Mouse (Mus musculus): ENCODE measurements around the gene Tas2r118. TPM values are rescaled to one million over a fixed set of nuclear protein-coding genes. Genes with fewer than 3 reads are reported as not detected.
A peak's percentile ranks its signal among the peaks of the same experiment; 100 is the strongest.

Gene Tas2r118
- polyA plus RNA-seq (2015; fragmentation: Nextera tagmentation; extraction: Ambion mirVana), result not detected in 2 replicates

GRCm38 (mm10) chr6:23969960-23970359 lies at the start of gene Tas2r118:
TSS of gene Tas2r118 (minus strand) at chr6:23970060.
- 95% methylated on average over 5 of the region's 5 CpGs for WGBS

DNA sequence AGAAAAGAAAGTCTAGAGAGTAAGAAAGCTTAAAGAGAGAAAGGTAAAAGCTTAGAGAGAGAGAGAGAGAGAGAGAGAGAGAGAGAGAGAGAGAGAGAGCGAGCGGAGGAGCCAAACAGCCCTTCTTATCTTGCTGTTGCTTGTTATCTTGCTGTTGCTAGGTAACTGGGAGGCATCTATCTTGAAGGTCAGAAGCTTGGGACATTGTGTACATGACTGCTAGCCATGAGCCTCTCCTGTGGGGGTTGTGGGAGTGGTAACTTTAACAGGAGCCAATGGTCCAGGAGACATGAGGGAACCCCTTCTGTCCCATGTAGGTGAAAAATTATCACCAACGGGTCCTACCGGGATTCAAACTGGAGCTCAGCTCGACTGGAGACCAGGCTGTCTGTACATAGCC lies 48.5 kb upstream of the Tas2r118 start:
- H3K4me2 ChIP-seq (replicated peaks), result no peak overlapping the region
- H3K4me3 ChIP-seq (replicated peaks), result no peak overlapping the region
- no peaks in the 10 kb centered on the region for H3K36me3 ChIP-seq
- H3K4me1 ChIP-seq (replicated peaks), result no peaks in the 10 kb centered on the region
- WGBS, result 86% methylated on average over 5 of the region's 5 CpGs
- H3K9ac ChIP-seq (replicated peaks), result no peak overlapping the region
- ATAC-seq, result no peak
- no peaks in the 10 kb centered on the region for H3K27me3 ChIP-seq
- H3K9me3 ChIP-seq, result peaks cover 3% of the 10 kb centered on the region; the same call in 1 of the 2 replicates
- H3K27ac ChIP-seq, result no peak overlapping the region

More at GRCm38 (mm10) chr6:23969960-23970359, at the start of gene Tas2r118:
- Histone ChIP-seq H3K9me3 (no peaks in the 10 kb centered on the region), H3K27me3 (no peaks in the 10 kb centered on the region), H3K4me3 (replicated peaks) (no peak within 1 kb of the TSS), H3K36me3 (no peaks in the 10 kb centered on the region), H3K9ac (replicated peaks) (no peak within 1 kb of the TSS), H3K4me2 (replicated peaks) (no peak within 1 kb of the TSS), H3K27ac (no peak within 1 kb of the TSS), H3K4me1 (replicated peaks) (no peaks in the 10 kb centered on the region)
- no peak for ATAC-seq

- ATAC-seq, result no peak
- Histone ChIP-seq H3K27ac (no peak overlapping the region), H3K36me3 (no peaks in the 10 kb centered on the region), H3K4me2 (replicated peaks) (no peak overlapping the region), H3K9ac (replicated peaks) (no peak overlapping the region), H3K4me3 (replicated peaks) (no peak overlapping the region), H3K27me3 (no peaks in the 10 kb centered on the region), H3K4me1 (replicated peaks) (no peaks in the 10 kb centered on the region), H3K9me3 (no peaks in the 10 kb centered on the region)
- 85% methylated on average over 2 of the region's 2 CpGs for WGBS
These were observed 23.4 kb upstream of the Tas2r118 start for GRCm38 (mm10) chr6:23993276-23993675.

DNA sequence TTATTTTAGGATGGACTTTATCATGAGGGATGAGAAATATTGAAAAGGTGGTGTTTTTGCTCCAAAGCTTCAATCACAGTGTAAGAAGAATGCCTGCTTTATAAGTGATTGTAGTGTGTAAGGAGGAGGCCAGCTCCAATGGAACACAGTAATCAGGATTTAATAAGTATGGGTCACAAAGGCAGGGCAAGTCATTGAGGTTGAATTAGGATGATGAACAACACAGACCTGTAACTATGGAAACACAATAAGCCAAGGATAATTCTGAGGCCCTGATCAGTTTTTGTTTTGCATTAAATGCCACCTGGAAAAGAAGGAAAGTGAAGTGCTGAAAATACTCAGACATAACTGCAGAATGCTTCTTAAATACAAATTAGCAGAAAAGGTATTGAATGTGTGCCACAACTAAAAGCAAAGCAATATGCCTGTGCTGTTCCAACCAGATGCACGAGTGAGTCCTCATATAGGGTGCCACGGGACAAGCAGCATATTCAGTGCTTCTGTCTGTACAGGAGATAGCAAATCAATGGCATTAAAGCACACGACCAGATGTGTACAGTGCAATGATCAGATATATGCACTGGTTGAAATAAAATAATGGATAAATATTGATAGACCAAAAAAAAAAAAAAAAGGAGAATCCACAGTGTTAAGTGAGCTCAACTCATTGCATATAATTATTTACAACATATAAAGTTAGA lies 21.0 kb upstream of the Tas2r118 start:
- WGBS, result 46% methylated on average over 3 of the region's 3 CpGs
- ATAC-seq, result peak; percentile 62; the same call in 1 of the 2 replicates
- no peaks in the 10 kb centered on the region for H3K4me1 ChIP-seq (replicated peaks)

DNA sequence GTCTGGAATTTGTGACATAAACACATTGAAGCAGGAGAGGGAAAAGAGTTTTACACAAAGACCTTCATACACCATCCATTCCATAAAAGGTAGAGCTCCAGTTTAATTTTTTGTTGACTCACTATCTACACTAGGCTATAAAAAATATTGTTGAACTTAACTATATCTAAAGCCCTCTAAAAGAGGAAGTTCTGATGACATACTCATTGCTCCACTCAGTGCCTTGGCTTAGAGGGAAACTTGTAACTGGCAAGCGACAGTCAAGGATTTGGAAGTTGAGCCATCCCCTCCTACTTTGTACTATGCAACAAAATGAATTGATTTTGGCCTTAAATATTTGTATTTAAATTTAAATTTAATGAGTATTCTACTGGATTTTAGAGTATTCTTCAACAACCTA lies 16.4 kb upstream of the Tas2r118 start:
- WGBS, result 84% methylated on average over 1 of the region's 1 CpGs
- Histone ChIP-seq H3K9me3 (no peaks in the 10 kb centered on the region), H3K4me3 (replicated peaks) (no peak overlapping the region), H3K27me3 (no peaks in the 10 kb centered on the region), H3K4me2 (replicated peaks) (no peak overlapping the region), H3K27ac (no peak overlapping the region), H3K9ac (replicated peaks) (no peak overlapping the region), H3K36me3 (no peaks in the 10 kb centered on the region), H3K4me1 (replicated peaks) (no peaks in the 10 kb centered on the region)
- ATAC-seq, result no peak

More for the DNA sequence above, 21.0 kb upstream of the Tas2r118 start:
- Histone ChIP-seq H3K27ac (no peak overlapping the region), H3K36me3 (no peaks in the 10 kb centered on the region), H3K9ac (replicated peaks) (no peak overlapping the region), H3K9me3 (no peaks in the 10 kb centered on the region), H3K4me2 (replicated peaks) (no peak overlapping the region), H3K27me3 (no peaks in the 10 kb centered on the region), H3K4me3 (replicated peaks) (no peak overlapping the region)

DNA sequence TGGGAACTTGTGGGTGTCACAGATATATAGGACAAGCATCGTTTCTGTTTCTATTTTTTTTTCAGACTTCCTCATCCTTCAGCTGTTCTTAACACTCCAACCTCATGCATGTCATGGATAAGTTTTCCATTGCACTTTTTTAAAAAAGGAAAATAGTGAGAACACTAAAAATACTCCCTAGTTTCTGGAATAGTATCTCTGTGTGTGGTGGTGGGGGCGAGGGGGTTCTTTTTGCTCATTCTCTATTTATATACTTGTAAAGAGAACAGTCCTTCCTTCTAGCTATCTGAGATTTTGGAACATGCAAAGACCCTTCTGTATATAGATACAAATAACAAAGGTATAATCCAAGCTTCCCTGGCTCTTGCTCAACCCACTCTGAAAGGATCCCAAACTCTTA lies 2.9 kb downstream of the Tas2r118 start:
- no peak for ATAC-seq
- no peaks in the 10 kb centered on the region for H3K36me3 ChIP-seq
- no peak overlapping the region for H3K4me3 ChIP-seq (replicated peaks)
- no peaks in the 10 kb centered on the region for H3K27me3 ChIP-seq
- H3K27ac ChIP-seq, result no peak overlapping the region
- H3K9ac ChIP-seq (replicated peaks), result no peak overlapping the region
- H3K9me3 ChIP-seq, result no peaks in the 10 kb centered on the region
- 83% methylated on average over 2 of the region's 2 CpGs for WGBS
- no peak overlapping the region for H3K4me2 ChIP-seq (replicated peaks)
- H3K4me1 ChIP-seq (replicated peaks), result no peaks in the 10 kb centered on the region

- H3K27ac ChIP-seq, result no peak overlapping the region
- no peaks in the 10 kb centered on the region for H3K27me3 ChIP-seq
- no peak for ATAC-seq
- WGBS, result 76% methylated on average over 3 of the region's 3 CpGs
- no peak overlapping the region for H3K9ac ChIP-seq (replicated peaks)
- H3K9me3 ChIP-seq, result no peaks in the 10 kb centered on the region
- no peaks in the 10 kb centered on the region for H3K36me3 ChIP-seq
- no peak overlapping the region for H3K4me2 ChIP-seq (replicated peaks)
- H3K4me3 ChIP-seq (replicated peaks), result no peak overlapping the region
- H3K4me1 ChIP-seq (replicated peaks), result no peaks in the 10 kb centered on the region
These were observed 3.9 kb downstream of the Tas2r118 start for GRCm38 (mm10) chr6:23965925-23966324.

DNA sequence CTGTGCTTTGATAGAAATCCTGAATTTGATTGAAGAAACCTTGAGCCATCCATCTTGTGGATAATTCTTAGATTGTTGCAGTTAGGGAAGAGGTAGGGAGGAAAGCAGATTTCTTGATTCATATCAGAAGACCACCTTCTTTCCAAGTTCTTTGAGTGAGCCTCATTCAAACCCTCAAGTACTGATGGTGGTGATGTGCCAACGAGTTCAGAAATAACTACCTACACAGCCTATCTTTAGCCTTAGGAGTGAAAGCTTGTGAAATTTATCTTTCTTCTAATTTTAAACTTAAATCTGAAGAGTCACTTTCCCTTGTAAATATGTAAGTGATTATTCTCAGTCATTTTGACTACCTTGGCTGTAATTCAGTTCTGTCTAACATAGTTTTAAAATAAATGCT lies 6.1 kb downstream of the Tas2r118 start:
- Histone ChIP-seq H3K27ac (no peak overlapping the region), H3K36me3 (no peaks in the 10 kb centered on the region), H3K9me3 (no peaks in the 10 kb centered on the region), H3K4me1 (replicated peaks) (no peaks in the 10 kb centered on the region), H3K4me3 (replicated peaks) (no peak overlapping the region), H3K27me3 (no peaks in the 10 kb centered on the region), H3K9ac (replicated peaks) (no peak overlapping the region), H3K4me2 (replicated peaks) (no peak overlapping the region)
- WGBS, result 80% methylated on average over 1 of the region's 1 CpGs
- no peak for ATAC-seq

DNA sequence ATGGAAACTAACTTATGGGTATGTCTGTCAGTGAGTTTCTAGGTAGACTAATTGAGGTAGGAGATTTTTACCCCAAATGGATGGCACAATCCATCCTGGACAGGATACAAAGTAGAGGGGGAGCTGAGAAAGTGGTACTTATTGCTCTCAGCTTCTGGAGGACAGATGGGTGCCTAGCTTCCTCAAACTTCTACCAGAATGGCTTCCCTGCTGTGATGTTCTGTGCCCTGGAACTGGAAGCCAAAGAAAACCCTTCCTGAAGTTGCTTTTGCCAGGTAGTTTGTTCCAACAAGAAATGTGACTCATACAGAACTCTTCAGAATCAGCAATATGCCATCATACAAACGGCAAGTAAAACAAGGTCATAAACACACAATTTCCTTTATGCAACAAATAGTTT lies 29.1 kb downstream of the Tas2r118 start:
- ATAC-seq, result no peak
- Histone ChIP-seq H3K27ac (no peak overlapping the region), H3K9ac (replicated peaks) (no peak overlapping the region), H3K27me3 (no peaks in the 10 kb centered on the region), H3K36me3 (no peaks in the 10 kb centered on the region), H3K9me3 (no peaks in the 10 kb centered on the region), H3K4me2 (replicated peaks) (no peak overlapping the region), H3K4me1 (replicated peaks) (peaks cover 7% of the 10 kb centered on the region), H3K4me3 (replicated peaks) (no peak overlapping the region)
- 90% methylated on average over 1 of the region's 1 CpGs for WGBS

DNA sequence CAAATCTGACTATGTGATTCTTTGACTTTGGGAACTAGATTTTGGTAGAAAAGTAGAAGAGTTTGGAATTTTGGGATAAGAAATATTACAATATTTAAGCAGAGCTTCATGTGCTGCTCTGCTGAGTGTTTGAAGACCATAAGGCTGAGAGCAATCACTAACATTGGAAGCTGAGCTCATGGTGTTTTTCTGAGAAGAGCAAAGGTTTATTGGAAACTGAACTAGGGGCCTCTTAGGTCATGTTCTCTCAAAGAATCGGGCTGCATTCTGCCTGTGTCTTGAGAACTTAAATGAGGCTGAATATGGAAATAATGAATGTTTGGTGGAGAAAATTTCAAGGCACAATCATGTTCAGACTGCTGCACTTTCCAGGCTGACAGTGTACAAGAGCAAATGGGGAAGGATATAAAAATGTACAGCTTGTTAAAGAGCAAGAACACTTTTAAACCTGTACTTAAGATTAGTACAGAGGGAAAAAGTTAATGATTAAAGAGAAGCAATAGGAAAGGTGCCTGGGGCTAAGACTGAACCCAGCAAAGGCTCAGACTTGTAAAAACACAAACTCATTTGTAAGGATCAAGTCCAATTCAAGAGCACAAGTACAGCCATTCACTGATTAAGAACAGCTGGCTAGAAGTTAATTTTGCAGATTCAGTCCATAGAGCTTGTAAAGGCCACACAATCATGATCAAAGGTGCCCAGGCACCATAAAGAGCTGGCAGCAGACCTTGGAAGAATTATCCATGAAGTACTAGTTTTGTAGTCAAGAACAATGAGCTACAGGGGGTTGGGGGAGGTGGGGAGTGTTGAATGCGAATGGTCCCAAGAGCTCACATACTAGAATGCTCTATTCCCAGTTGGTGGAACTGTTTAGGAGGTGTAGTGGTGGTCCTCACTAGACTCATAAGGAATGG lies 31.0 kb downstream of the Tas2r118 start:
- H3K9me3 ChIP-seq, result no peaks in the 10 kb centered on the region
- no peaks in the 10 kb centered on the region for H3K36me3 ChIP-seq
- H3K4me3 ChIP-seq (replicated peaks), result no peak overlapping the region
- no peak overlapping the region for H3K27ac ChIP-seq
- no peak overlapping the region for H3K9ac ChIP-seq (replicated peaks)
- H3K27me3 ChIP-seq, result no peaks in the 10 kb centered on the region
- no peak for ATAC-seq
- H3K4me2 ChIP-seq (replicated peaks), result no peak overlapping the region
- H3K4me1 ChIP-seq (replicated peaks), result peaks cover 7% of the 10 kb centered on the region
- WGBS, result 83% methylated on average over 2 of the region's 2 CpGs

DNA sequence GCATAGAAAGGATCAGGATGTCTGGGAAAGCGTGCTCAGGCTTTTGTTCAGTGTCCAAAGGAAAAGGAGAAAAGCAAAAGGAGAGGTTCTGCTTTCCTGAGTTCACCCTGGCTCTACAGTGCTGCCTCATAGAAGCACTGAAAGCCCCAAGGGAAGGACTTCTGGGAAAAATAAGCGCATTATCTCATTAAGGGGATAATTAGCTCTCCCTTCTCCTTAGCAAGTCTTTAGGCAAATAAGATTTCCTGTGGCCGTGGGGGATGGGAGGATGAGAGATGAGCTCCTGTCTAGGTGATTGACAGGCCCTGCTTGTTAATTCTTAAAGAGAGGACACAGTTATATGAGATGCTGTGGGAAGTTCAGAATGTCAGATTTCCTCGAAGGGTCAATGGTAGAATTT lies 33.4 kb downstream of the Tas2r118 start:
- no peak overlapping the region for H3K4me2 ChIP-seq (replicated peaks)
- no peak overlapping the region for H3K9ac ChIP-seq (replicated peaks)
- H3K4me1 ChIP-seq (replicated peaks), result peaks cover 7% of the 10 kb centered on the region
- ATAC-seq, result no peak
- 14% methylated on average over 4 of the region's 4 CpGs for WGBS
- no peak overlapping the region for H3K27ac ChIP-seq
- H3K4me3 ChIP-seq (replicated peaks), result no peak overlapping the region
- H3K9me3 ChIP-seq, result no peaks in the 10 kb centered on the region
- no peaks in the 10 kb centered on the region for H3K27me3 ChIP-seq
- no peaks in the 10 kb centered on the region for H3K36me3 ChIP-seq

DNA sequence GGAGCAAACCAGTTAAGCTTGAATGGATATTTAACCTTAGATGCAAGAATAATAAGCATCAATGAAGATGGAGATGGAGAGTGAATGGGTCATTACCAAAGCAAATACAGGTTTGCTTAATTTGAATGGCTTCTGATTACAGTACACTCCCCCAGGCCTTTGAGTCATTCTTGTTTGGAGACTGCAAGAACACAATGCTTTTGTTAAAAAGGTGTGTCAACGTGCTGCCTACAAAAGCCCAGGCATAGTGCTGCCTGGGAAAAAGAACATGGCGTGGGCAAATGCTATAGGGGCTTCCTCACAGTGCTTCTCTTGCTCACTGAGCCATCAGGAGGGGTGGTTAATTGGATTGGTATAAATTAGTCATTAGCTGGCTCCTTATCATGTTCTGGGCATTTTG lies 46.1 kb downstream of the Tas2r118 start:
- H3K27ac ChIP-seq, result no peak overlapping the region
- no peak overlapping the region for H3K4me3 ChIP-seq (replicated peaks)
- H3K9ac ChIP-seq (replicated peaks), result no peak overlapping the region
- 49% methylated on average over 2 of the region's 2 CpGs for WGBS
- no peak for ATAC-seq
- no peaks in the 10 kb centered on the region for H3K36me3 ChIP-seq
- H3K4me1 ChIP-seq (replicated peaks), result no peaks in the 10 kb centered on the region
- H3K27me3 ChIP-seq, result no peaks in the 10 kb centered on the region
- H3K9me3 ChIP-seq, result no peaks in the 10 kb centered on the region
- H3K4me2 ChIP-seq (replicated peaks), result no peak overlapping the region
